Mouse (Mus musculus) left cerebral cortex, postnatal 10 days (tissue): Measurements from ENCODE around the gene Rps13. TPM values are rescaled to one million over a fixed set of nuclear protein-coding genes. Genes with fewer than 3 reads are reported as not detected.
"Not testable (repeated sequence)": the region's sequence is repeated elsewhere in the genome, so short reads cannot be mapped to it uniquely, and the experiment has no call there.

Source experiments
- DNase-seq, 2 experiments: peaks; one replicate each; pipeline ENCODE4 v3.0.0; 2021 to 2022; ENCODE audit warnings: low spot score in 2 of 2, mixed read lengths in 1 of 2; ENCODE audit errors: extremely low spot score in 1 of 2
- intact Hi-C: fragments of 180-260 bp; cut with DNase I; formaldehyde crosslinking; loops from one replicate; pipeline ENCODE4 v1.15.1; 2025
- total RNA-seq, 2 experiments: library from RNA; stranded (reverse); gene quantifications; 2 replicates each; pipeline ENCODE4 v1.2.3; 2021

The Rps13 gene
- total RNA-seq, result 100 to 1,000 TPM; 248 to 274 TPM

DNA sequence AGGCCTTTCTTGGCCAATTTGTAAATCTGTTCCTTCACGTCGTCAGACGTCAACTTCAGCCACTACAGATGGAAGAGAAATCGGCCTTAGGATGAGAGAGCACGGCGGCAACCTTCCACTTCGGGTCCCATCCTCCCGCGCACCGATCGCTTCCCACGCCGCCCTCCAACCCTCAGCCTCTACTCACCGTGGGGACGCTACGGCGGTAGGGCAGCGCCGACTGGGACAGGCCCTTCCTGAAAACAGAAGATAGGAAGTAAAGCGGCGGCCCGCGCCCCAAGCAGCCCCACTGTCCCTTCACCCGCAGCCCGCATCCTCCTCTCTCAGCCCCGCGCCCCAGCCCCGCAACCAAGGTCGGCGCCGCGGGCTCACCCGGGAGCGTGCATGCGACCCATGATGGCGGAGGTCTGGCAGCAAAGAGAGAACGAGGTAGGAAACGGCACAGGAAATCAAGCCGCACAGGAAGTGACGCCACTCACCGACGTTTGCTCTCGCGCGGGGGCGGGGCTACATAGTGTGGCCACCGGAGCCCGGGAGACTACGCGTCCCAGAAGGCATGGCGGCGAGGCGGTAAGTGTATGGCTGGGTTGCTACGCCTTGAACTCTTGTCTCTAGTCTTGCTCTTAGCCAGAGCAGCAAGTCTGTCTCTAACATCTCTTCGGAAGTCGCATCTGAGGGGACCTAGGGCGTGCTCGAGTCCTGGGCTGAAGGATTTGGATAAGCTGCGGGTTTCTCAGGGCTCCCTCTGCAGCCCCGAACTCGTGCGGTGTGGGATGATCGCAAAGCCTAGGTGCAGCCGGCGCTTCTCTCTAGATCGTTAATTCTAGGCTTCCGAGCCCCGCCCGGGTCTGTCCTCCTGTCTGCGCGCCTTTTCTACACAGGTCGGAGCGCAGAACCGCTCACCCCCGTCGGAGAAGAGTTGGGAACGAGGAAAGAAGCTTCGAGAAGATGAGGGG lies at the start of gene Rps13:
TSS of gene Rps13 (minus strand) at position 483 of the 956 bp plus-strand sequence.
- intact Hi-C loops, result loop anchor here (10.0 kb wide), 1 partner anchor 171 kb away; the partner anchor contains the start of gene Nucb2
- DNase-seq, result peak; percentile 98 to 99

DNA sequence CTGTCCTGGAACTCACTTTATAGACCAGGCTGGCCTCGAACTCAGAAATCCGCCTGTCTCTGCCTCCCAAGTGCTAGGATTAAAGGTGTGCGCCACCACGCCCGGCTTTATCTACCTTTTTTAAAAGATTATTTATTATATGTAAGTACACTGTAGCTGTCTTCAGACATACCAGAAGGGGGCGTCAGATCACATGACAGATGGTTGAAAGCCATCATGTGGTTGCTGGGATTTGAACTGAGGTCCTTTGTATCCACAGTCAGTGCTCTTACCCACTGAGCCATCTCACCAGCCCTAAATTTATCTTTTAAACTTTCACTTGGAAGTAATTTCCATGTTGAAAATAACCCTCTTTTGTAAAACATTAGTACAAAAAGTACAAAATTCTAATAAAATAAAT lies 45.2 kb upstream of the Rps13 start:
- DNase-seq, intact Hi-C loops: not testable (repeated sequence)

DNA sequence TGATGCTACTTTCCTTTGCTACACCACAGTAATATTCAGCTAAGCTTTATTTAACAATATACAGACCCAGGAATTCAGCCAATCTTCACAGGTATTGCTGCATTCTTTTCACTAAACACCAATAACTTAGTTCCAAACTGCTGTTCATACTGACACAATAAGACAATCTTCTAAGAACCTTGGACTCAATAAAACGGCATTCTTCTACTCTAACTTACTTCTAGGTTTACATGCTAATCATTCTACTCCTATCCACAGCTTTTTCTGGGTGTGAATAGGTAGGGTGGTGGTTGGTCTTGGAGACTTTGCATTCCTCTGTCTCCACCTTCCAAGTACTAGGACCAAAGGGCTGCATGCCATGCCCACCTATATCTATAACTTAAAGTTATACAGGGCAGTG lies 40.3 kb upstream of the Rps13 start:
- DNase-seq, result no peak
- intact Hi-C loops, result no loop called here

DNA sequence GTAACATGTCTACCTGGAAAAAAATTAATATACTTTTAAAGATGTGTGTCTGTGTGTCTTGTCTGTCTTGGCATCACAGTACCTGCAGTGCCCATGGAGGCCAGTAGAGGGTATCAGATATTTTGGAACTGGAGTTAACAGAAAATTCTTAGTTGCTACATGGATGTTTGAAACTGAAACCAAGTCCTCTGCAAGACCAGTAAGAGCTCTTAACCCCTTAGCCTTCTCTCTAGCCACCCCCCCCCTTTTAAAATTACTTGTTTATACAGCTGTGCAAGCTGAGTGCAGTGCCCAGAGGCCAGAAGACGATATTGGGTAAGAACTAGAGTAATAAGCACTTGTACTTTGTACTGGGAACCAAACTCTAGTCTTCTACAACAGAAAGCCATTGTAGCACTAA lies 2.2 kb upstream of the Rps13 start:
- DNase-seq, result peak; percentile 51 to 63
- intact Hi-C loops, result loop anchor here (10.0 kb wide), 1 partner anchor 169 kb away; the partner anchor contains the start of gene Nucb2

DNA sequence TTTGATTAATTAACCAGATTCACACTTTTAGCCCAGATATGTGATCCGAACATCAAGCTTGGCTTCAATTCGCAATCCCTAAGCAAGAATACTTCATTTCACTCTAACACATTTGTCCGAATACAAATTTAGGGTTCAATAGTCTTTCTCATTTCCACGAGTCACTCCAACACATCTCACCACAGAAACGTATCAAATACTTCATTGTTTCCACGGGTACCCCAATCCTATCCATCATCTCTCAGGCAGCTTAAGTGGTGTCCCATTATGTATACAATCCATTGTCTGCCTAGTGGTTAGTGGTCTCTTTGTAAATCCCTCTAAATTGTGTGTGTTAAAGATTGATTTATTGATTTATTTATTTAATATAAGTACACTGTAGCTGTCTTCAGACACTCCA lies 1.1 kb upstream of the Rps13 start:
- intact Hi-C loops, result loop anchor here (10.0 kb wide), 1 partner anchor 170 kb away; the partner anchor contains the start of gene Nucb2
- no peak for DNase-seq

DNA sequence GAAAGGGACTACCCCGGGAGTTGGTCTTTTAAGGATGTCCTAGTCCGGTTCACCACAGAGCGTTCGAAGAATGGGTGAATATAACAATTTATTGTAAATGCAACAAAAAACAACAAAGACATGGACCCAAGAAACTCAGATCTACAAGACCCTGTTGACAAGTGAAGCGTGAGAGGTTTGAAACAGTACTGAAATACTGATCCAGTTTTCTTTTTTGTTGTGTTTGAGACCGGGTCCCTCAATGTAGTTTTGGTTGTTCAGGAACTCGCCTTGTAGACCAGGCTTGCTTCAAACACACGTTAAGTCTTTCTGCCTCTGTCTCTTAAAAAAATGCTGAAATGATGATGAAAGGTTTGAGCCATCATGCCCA lies 659 bp upstream of the Rps13 start:
- DNase-seq, result no peak
- intact Hi-C loops, result loop anchor here (10.0 kb wide), 1 partner anchor 170 kb away; the partner anchor contains the start of gene Nucb2

DNA sequence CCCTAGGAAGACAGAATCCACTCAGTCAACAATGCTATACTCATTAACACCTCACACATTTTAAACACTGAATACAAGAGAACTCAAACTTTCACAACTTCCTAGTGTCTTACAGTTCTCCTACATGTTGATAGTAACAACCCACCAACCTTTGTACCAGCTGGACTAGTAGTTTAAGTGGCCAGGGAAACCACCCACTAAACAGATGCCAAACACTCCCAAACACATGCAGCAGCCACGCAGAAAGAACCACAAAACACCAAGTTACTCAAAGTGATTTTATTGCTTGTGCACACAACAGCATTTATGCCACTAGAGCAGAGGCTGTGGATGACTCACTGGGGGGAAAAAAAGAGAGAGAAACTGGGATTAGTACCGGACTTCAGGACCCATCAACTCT lies 2.7 kb downstream of the Rps13 start:
- no peak for DNase-seq
- intact Hi-C loops, result loop anchor here (10.0 kb wide), 1 partner anchor 174 kb away; the partner anchor contains the start of gene Nucb2

DNA sequence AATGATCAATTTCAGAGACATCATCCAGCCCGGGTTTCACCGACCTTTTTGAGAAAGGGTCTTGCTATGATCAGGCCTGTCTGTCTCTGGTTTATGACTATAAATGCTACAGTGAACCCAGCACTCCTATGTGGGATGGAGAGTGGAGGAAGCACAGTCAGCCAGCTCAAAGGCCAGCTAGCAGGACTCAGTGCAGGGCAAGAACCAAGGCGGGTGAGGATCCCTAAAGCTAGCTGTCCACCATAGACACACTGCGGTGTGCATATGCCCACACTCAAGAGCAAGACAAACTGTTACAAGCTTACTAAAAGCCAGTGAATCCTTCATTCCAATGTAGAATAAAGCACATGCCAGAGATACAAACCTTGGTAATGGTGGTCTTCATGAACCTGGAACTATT lies 4.1 kb downstream of the Rps13 start:
- intact Hi-C loops, result loop anchor here (10.0 kb wide), 1 partner anchor 175 kb away; the partner anchor contains the start of gene Nucb2

DNA sequence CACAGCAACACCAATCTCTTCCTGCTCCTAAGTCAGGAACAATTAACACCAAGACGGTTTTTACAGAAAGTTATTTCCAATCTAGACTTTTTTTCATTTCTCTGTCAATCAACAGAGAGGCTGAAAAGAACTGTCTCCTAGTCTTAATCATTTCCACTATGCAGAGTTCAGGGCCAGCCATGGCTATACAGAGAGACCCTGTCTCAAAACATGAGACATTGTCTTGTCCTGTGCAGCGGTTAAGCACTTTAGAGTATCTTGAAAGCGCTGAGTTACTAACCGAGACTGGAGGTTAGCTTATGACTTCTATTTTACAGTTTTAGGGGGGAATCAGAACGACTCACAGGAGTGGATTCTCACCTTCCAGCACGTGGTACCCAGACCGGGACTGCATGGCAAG lies 5.2 kb downstream of the Rps13 start:
- DNase-seq, result no peak
- intact Hi-C loops, result no loop called here

More for the DNA sequence above, 4.1 kb downstream of the Rps13 start:
- no peak for DNase-seq

DNA sequence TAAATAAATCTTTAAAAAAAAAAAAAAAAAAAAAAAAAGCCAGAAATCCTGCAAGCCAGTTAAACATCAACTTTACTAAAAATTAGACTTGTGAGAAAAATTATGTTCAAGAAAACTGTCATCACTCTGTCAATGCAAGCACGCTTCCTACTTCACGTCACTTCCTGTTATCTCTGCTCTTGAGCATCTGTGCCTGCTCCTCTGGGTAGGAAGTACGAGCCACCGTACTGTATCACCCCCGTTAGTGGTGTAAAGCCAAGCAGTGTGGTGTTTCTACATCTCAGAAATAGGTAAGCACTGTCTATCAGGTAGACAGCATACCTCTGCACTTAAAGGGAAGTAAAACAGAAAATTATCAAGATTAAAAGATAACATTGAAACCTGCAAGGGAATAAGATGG lies 6.1 kb downstream of the Rps13 start:
- no peak for DNase-seq
- intact Hi-C loops, result no loop called here

DNA sequence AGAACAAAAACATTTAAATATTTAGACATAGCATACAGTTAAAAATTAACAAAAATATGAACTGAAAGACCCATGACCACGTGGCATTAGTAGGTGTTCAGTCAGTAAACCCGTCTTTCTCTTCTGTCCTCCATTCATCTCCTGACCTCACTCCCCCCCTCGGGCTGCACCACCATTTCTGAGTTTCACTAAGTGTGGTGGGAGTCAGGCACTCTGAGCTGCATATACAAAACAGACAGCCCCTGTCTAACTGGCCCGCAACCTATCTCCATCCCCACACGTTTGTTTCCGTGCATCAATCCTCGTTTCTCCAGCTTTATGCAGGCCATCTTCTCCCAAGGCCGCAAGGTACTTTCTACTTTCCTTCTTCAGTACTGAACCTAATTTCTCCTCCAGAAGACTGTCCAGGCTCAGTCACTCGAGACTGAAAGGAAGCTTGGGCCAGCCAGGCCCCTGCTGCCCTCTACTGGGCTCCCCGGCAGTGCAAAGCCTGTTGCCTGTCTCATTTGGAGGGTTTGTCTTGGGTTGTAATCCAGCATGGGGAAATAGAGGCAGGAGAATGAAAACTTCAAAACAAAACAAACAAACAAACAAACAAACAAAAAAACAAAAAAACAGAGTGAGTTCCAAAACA lies 10.5 kb downstream of the Rps13 start:
- intact Hi-C loops, result loop anchor here (2.0 to 5.0 kb wide), 4 partner anchors 61 to 191 kb away; no protein-coding TSS in a partner anchor
- peak in 1 of 2 experiments; percentile 76 for DNase-seq

DNA sequence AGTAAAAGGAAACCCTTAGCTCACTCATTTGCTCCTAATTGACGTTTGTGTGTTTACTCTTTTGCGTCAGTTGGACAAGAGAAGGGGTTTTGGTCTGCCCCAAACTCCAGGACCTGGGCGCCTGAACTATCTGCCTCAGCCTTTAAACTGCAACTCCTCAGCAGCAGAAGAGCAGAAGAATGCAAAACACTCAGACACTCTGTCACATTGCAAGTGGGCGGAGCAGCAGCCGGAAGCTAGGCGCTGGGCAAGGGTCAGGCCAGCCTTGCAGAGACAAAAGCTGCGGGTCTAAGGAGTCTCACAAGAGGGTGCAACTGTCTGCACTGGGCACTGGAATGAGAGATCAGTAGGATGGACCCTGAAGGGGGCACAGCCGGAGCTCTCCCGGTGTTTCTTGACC lies 24.5 kb downstream of the Rps13 start:
- intact Hi-C loops, result no loop called here

DNA sequence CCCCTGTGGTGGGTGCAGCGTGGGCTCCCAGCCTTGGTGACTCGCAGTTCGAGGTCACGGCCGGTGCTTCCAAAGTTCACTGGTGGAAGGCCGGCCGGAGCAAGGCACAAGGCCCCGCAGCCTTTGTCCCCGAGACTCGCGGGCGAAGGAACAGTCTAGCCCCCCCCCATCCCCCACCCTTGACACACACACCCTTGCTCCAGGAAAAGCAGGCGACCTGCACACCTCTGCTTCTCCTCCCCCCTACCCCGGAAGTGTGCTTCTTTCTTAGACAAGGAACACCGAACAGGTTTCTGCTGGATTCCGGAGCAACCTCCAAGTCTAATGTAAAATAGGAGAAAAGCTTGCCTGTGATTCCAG lies 25.4 kb downstream of the Rps13 start:
- DNase-seq, result no peak
- intact Hi-C loops, result no loop called here

More for the DNA sequence above, 24.5 kb downstream of the Rps13 start:
- DNase-seq, result peak in 1 of 2 experiments; percentile 43

DNA sequence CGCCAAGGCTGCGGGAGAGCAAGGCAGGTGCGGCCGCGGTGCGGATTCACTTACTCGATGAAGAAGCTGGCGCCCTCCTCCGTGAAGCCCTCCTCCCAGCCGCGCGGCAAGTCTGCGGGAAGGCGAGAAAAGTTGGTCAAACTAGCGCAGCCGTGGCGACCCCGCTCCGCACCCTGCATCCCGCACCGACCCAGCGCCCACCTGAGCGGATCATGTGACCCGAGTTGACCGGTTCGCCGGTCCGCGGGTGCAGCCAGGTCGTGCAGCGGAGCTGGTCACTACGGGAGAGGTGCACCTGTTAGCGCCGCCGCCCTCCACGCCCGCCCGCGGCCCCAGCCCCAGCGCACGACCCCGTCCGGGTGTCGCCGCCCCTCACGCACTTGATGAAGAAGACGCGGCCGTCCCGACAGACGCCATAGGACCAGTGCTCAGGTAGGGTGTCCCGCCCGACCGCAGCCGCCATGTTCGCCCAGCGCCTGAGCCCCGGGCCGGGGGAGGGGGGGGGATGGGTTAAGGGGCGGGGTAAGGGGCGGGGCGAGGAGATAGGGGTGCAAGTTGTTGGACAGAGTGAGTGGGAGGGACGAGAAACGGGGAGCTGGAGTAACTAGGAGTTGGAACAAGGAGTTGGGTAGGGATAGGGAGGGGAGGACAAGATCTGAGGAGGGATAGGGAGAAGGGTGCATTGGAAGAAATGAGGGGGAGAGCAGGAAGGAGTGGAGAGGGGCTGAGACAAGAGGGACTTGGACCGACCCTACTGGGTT lies 25.9 kb downstream of the Rps13 start, which contains the start of gene Plekha7:
TSS of gene Plekha7 (minus strand) at position 506 of the 761 bp plus-strand sequence.
- intact Hi-C loops, result no loop called here
- peak in 1 of 2 experiments; percentile 43 for DNase-seq

DNA sequence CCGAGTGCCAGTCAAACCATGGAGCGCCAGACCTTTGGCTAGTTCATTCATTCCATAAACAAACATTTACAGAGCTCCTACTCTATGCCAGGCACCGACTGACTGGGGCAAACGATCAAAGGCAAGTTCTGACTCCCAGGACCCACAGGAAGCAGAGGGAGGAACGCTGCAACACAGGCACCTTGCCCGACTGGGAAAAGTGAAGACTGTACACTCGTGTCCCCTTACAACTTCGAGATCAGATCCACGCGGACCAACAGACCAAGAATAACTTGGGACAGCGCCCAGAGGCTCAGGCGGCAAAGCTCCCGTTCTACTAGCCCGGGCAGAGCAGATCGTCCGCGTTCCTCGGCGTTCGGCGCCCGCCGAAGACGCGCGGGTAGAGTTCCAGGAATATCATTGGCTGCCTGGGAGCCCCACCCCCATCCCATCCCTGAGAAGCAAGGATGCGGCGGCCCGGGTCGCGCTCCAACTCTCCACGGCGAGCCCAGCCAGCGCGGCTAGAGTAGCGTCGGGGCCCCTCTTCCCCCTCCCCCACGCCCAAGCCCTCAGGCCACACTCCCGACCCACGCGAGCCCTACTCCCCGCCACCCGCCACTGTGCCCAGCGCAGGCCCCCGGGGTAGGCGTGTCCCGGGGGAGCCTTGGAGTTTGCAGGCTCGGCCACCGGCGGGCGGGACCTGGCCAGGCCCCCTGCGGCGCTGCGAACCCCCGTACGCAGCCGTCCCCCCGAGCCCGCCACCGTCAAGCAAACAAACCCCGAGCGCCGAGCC lies 26.7 kb downstream of the Rps13 start:
- peak in 1 of 2 experiments; percentile 76 for DNase-seq
- intact Hi-C loops, result no loop called here

DNA sequence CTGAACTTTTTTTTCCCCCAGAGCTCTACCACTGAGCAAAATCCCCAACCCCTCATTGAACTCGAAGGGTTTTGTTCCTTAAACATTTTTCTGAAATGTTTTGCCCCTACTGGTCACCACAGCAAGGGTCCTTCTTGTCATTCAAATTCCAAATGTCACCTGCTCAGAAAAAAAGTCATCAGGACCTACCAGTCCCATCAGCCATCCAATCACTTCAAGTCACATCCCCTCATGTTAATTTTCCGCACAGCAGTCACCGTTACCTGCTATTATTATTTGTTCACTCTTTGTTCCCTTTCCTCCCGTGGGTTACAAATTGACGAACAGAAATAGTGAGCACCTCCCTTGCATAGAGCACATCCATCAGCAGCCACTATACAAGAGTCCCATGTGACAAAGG lies 27.4 kb downstream of the Rps13 start:
- intact Hi-C loops, result no loop called here
- DNase-seq, result no peak

DNA sequence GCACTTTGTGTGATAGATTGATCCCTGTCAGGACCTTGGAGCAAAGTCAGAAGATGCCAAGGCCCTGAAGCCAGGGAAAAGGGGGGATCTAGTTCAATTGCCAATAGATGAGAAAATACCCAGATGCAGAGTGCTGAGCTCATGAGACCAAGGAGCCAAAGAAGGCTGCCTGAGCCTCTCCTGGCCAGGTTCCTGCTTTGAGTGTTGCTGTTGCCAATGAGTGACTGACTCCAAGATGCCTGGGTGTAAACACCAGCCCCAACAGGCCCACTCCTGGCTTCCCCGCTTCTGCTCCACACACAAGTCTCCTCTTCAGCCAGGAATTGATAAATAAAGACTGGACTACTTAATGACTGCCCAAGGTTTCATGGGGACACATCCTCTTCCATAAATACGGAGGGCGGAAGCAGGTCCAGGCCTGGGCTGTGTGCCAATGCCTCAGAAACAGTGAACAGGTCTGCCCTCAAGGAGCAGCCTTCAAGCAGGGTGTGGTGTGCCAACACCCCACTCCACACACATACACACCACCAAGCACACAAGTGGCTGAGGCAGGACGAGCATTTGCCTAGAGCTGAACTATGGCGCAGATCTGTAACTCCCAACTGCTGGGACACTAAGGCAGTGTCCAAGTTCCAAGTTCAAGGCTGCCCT lies 32.2 kb downstream of the Rps13 start:
- intact Hi-C loops, result no loop called here
- no peak for DNase-seq

DNA sequence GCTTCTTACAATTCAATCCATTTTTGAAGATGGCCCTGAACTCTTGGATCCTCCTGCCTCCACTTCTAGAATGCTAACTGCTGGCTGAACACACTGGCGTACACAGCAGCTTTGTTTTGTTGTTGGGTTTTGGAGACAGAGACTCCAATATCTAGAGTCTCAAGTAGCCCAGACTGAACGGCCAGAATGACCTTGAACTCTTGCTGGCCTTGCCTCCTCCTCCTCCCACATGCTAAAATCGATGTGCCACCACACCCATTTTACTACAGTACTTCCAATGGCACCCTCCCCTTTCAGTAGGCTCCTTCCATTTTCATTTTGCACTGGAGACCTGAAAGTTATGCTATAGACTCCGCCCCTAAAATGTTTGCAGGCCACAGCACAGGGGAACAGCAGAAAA lies 32.9 kb downstream of the Rps13 start:
- DNase-seq, result no peak
- intact Hi-C loops, result no loop called here
